Mouse (Mus musculus): Measurements from ENCODE around the gene Smg1.

Smg1 gene

DNA sequence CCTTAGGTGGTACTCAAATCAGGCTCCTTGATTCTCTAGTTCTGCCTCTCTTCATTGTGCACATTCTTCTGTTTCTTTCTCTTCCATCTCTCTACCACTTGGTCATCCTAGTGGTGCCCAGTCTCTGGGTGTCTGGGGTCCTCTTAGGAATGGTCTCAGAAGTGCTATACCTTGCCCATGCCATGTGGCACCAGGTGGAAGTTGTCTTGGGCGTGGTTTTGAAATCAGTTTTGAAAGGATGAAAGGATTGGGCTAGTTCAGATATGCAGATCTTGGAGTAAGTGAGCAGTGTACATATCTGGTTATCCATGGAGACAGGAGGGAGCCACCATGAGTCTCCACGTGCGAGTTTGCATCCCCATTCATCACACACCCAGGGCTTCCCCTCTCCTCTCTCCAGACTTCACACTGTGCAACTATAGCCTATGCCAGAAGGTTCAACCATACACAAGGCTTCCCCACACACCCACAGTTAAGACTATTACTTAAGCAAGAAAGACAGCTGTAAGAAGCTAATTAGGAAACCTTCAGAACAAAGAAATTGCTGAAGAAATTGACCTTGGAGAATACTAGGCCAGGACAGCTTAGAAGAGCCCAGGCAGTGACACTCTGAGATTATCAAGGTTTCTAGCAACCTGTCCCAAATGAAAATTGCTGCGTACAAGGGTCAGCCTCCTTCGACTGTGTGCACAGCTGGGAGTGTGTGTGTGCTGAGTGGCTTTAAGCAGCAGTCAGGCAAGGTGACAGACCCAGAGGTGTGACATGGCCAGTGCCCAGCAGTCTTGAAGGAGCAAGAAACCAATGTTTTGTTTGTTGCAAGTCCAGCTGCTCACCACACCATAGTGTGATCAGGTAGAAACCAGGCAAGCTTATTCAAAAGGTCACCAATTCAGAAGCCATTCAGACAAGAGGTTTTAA, 139.7 kb downstream of the Smg1 start:
- DNase-seq: no peak

DNA sequence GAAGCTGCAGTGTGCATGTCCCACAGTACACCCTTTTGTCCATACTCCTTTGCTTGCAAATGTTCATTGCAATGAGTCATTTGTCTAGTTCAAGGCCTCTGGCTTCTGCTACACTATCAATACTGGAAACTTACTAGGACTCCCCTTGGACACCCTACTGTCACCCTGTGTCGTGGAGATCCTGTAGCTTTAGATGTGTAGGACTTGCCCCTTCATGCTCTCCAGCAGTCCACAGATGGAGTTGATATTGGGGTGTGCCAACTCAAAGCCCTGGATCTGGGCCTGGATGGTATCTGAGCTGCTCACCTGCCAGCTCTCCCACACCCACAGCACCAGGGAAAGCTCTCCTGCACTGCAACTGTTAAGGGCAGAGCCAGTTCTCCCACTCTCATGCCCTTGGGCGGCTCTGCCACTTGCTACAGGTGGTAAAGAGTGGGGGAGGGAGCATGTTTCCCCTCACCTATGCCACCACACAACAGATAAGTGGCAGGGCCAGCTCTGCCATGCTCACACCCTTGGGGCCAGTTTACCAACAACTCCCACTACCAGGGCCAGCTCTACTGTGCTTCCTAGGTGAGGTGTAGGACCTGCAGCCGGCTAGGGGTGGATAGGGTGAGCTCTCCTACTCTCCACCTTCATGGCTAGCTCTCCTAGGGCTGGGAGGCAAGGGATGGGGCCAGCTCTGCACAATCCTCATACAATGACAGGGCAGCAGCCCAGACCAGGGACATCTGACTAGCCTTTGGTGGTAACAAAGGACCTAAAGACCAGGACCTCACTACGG, 140.6 kb downstream of the Smg1 start:
- no peak for DNase-seq

DNA sequence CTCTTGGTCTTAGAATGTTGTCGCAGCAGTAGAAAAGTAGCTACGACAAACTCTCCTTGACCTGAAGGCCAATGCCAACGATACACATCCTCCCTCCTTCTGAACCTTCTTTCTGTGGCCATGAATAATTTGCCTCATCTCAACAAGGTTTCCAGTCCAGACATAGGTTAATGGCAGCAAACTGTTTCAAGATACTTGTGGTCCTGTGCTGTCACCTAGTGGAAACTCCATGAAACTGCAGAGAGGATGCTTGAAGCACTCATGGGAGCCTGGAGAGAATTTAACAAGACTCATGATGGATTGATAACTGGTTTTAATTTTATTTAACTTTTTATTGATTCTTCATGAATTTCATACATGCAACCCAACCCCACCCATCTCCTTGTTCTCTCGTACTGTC, 141.2 kb downstream of the Smg1 start:
- DNase-seq: peak; percentile 43

DNA sequence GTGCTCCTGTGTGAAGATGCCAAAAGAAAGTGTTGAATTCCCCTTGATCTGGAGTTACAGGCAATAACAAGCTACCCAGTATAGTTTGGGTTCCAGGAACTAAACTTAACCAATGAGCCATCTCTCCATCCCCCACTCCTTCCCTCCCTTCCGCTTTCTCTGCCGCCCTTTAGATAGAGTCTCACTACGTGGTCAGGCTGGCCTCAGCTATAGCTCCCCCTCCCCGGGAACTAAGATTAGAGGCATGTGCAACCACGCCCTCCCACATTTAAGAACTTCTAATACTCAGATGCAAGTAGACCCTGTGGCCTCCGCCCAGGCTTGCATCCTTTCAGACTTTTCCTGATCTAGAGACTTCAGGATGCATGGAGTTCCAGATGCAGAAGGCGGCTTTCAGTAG, 145.9 kb downstream of the Smg1 start:
- DNase-seq: no peak

Measured in thymus, postnatal 14 days (tissue).